ENCODE assay signal across 13 mouse cellular contexts in genomic region chr16:67769114-67769513, GRCm38 (mm10).
DNase-seq lines count a peak whose midpoint lies in the region; ATAC-seq lines count a peak whose summit lies in the region.
"Had no signal": no experiment of that assay in that cellular context is flagged by ENCODE, and none has a peak within 500 bp of the region (broad histone marks: within the 10 kb centered on the region; RNA-seq: fewer than 3 reads in every experiment).

No protein-coding gene starts in this region.

- H3K9ac ChIP-seq in midbrain, embryonic 14.5 days (replicated peaks; ENCODE audit: low read length) = no peak overlapping the region
- no peak overlapping the region for H3K9ac ChIP-seq in midbrain, embryonic 15.5 days
- H3K9ac ChIP-seq: forebrain, embryonic 12.5 days; hindbrain, embryonic 12.5 days had no signal

- no peak for ATAC-seq in midbrain, embryonic 14.5 days (ENCODE audit: low FRiP score, low TSS enrichment)
- no peak for ATAC-seq in midbrain, embryonic 15.5 days (replicated peaks)
- ATAC-seq: CD4-positive, CD25-positive, alpha-beta regulatory T cell, adult 4 months had no signal

- H3K36me3 ChIP-seq in midbrain, embryonic 14.5 days (ENCODE audit: control insufficient read depth, insufficient read depth, low read length) = no peaks in the 10 kb centered on the region
- no peaks in the 10 kb centered on the region for H3K36me3 ChIP-seq in midbrain, embryonic 15.5 days (replicated peaks)
- H3K36me3 ChIP-seq: forebrain, embryonic 12.5 days; hindbrain, embryonic 12.5 days had no signal

- DNase-seq in embryo, embryonic 10 days (ENCODE audit: low spot score) = peak; percentile 9
- DNase-seq in embryo, embryonic 9.5 days (ENCODE audit: extremely low spot score) = no peak
- peak; percentile 62 for DNase-seq in midbrain, embryonic 14.5 days
- peak; percentile 26 to 40 for DNase-seq in layer of hippocampus, postnatal 10 days (ENCODE audit: low spot score in 2 of 2)
- no peak for DNase-seq in adrenal gland, adult (ENCODE audit: inconsistent age in 2 of 2, low spot score in 1 of 2)
- DNase-seq in kidney, adult 9 months = no peak
- no peak for DNase-seq in ovary, postnatal 10 days (ENCODE audit: low spot score)
- DNase-seq: kidney, postnatal 14 days; lung, postnatal 36 days had no signal

- H3K4me1 ChIP-seq in midbrain, embryonic 14.5 days (ENCODE audit: control insufficient read depth, insufficient read depth, low read length) = no peaks in the 10 kb centered on the region
- H3K4me1 ChIP-seq in midbrain, embryonic 15.5 days = no peaks in the 10 kb centered on the region
- H3K4me1 ChIP-seq: forebrain, embryonic 12.5 days; hindbrain, embryonic 12.5 days had no signal

- H3K27me3 ChIP-seq in midbrain, embryonic 14.5 days (ENCODE audit: control insufficient read depth, insufficient read depth, low read length) = no peaks in the 10 kb centered on the region
- no peaks in the 10 kb centered on the region for H3K27me3 ChIP-seq in midbrain, embryonic 15.5 days (replicated peaks)
- H3K27me3 ChIP-seq: forebrain, embryonic 12.5 days; hindbrain, embryonic 12.5 days had no signal

- no peaks in the 10 kb centered on the region for H3K9me3 ChIP-seq in midbrain, embryonic 14.5 days (ENCODE audit: control insufficient read depth, low read length)
- H3K9me3 ChIP-seq in midbrain, embryonic 15.5 days = no peaks in the 10 kb centered on the region
- H3K9me3 ChIP-seq: forebrain, embryonic 12.5 days; hindbrain, embryonic 12.5 days had no signal

- WGBS in midbrain, embryonic 14.5 days = 59% methylated on average over 5 of the region's 5 CpGs
- 50% methylated on average over 5 of the region's 5 CpGs for WGBS in midbrain, embryonic 15.5 days

- no peak overlapping the region for H3K4me3 ChIP-seq in midbrain, embryonic 14.5 days (replicated peaks; ENCODE audit: low read depth, low read length)
- H3K4me3 ChIP-seq in midbrain, embryonic 15.5 days = no peak overlapping the region
- H3K4me3 ChIP-seq: forebrain, embryonic 12.5 days; hindbrain, embryonic 12.5 days had no signal

- H3K27ac ChIP-seq in midbrain, embryonic 14.5 days (replicated peaks; ENCODE audit: low read depth, low read length) = no peak overlapping the region
- no peak overlapping the region for H3K27ac ChIP-seq in midbrain, embryonic 15.5 days
- H3K27ac ChIP-seq: forebrain, embryonic 12.5 days; hindbrain, embryonic 12.5 days had no signal

- H3K4me2 ChIP-seq in midbrain, embryonic 14.5 days (ENCODE audit: low read length) = no peak overlapping the region
- H3K4me2 ChIP-seq in midbrain, embryonic 15.5 days = no peak overlapping the region
- H3K4me2 ChIP-seq: forebrain, embryonic 12.5 days; hindbrain, embryonic 12.5 days had no signal

Comparison
In these comparisons a context has a peak if more than half of its experiments do, and no peak if none do; other contexts are left out.
1. DNase-seq: peak in embryo, embryonic 10 days (single experiment), midbrain, embryonic 14.5 days (single experiment) and layer of hippocampus, postnatal 10 days (2 of 2); none in embryo, embryonic 9.5 days (single experiment), adrenal gland, adult (0 of 2), kidney, adult 9 months (single experiment) and ovary, postnatal 10 days (single experiment).